Mouse (Mus musculus): ENCODE results near the gene Cox19.

Cox19 gene

DNA sequence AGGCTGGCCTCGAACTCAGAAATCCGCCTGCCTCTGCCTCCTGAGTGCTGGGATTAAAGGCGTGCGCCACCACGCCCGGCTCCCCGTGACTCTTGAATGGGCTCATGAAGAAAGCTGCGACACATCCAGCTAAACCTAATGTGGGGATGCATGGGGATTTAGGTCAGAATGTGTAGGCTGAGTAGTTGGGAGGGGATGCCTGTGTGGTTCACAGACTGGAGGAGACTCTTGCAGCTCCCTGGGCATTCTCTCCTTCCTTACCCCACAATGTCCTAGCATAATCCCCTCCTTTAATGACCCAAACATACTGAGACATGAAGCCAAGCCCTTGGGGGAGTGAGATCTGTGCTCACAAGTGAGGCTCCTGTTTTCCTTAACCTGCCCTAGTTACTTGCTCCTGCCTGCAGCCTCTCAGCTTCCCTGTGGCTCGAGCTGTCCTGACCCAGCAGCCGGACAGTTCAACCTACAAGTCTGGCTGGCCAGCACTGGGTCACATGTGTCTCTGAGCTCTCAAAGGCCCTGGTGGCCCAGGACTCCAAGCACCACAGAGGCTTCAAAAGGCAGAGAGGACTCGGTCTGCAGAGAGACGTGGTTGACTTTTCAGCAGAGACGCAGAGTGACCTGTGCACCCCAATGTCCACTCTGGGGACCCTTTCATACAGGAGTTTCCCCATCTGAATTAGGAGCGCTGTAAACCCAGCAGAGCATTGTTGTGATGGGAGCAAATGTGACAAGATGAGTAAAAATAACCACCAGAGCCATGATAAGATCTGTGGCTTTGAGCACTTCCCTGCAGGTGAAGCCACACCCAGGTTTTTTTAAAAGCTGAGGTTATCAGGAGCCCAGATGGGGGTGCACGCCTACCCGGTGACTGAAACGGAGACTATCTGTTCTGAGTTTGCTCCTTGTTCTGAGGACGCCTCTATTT is 30.6 kb upstream of the Cox19 start:
- peak in 1 of 2 experiments; percentile 55 for DNase-seq (ENCODE audit: low spot score in 2 of 2)

DNA sequence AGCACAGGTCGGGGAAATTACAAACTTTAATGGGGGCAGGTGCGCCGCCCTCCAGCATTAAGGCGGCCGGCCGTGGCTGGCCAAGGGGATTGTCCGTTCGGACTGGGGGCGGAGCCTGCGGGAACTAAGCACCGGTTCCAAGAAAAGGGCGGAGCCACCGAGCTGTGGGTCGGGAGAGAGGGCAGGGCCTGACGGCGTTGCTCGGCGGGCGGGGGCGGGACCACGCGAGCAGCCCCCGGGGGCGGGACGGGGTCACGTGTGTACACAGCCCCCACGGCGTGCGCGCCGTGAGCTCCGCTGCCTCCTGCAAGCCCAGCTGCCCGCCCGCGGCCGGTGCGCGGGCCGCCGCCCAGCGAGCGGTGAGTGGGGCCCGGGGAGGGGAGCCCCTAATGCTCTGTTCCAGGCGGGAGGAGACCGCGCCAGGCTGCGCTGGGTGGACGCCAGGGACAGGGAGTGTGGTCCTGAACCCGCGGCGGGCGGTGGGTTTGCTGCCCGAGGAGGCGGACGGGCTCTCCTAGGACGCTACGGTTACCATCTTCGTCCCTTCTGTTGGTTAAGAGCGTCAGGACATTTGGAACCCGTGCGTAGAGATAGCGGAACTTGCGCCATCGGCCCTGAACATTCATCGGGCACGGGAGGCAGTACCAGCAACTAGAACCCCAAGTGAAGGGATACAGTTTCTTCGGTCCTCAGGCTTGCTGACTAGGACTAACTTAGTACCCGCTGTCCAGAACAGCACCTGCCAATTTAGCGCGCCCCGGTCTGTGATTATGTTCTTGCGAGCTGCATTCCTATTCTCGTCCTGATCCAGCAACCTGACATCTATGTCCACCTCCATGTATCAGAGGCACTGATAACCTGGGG is 29.4 kb upstream of the Cox19 start:
- DNase-seq (ENCODE audit: low spot score in 2 of 2) = peak; percentile 89 to 90

DNA sequence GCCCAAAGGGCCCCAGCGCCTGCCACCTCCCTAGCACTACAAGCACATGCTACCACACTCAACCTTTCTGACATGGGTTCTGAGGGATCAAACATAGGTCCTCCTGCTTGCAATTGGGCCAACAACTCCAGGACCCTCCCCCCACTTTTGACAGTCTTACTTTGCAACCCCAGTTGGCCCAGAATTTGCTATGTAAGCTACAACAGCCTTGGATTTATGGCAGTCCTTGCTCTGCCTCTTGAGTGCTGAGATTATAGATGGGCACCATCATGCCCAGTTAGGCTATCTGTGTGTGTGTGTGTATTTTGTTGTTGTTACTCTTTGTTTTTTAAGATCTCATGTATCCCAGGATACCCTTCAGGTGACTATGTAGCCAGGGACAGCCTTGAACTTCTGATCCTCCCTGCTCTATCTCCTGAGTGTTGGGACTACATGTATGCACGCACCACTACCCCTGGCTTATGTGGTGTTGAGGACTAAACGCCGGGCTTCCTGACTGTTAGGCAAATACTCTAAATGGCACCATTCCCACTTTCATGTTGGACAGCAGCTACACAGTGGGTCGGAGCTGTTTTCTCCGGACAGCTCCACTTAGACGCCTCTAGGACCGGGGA is 28.7 kb upstream of the Cox19 start:
- no peak for DNase-seq (ENCODE audit: low spot score in 2 of 2)

DNA sequence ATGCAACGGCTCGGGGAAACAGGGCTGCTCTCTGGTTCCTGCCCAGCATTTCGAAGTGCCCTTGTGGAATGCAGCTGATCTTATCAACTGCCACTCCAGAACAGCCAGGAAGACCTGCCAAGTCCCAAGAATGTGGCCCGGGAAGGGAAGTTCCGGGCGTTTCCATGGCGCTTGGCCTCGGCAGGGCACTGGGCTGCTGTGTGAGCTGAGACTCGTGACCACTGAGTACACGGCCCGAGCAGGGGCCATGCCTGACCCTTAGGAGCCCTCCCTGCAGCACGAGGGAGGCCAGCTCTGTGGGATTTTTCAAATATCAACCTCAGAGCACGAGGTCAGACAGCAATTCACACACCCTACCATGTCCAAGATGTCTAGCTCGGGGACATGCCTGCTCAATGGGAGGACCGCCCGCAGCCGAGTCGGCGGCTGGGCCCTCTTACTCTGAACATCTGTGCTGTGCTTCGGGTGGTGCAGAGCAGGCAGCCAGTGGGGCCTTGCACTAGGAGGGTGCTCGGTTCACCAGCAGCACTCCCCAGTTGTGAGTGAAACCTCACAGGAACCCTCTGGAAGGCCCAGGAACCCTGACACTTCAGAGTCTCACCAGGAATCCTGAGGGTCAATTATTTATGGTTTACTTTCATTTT is 27.9 kb upstream of the Cox19 start:
- no peak for DNase-seq (ENCODE audit: low spot score in 2 of 2)

DNA sequence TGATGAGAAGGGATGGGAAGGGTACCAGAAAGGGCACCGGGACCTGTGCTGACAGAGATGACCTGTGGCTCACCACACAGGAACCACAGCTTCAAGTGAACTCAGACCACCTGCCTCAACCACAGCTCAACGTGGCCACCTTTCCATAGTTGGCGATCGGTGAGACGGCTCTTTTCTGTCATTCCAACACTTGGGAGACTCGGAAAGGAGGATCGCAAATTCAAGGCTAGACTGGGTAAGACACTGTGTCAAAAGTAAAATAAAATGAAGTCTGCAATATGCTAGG is 27.0 kb upstream of the Cox19 start:
- no peak for DNase-seq (ENCODE audit: low spot score in 2 of 2)

DNA sequence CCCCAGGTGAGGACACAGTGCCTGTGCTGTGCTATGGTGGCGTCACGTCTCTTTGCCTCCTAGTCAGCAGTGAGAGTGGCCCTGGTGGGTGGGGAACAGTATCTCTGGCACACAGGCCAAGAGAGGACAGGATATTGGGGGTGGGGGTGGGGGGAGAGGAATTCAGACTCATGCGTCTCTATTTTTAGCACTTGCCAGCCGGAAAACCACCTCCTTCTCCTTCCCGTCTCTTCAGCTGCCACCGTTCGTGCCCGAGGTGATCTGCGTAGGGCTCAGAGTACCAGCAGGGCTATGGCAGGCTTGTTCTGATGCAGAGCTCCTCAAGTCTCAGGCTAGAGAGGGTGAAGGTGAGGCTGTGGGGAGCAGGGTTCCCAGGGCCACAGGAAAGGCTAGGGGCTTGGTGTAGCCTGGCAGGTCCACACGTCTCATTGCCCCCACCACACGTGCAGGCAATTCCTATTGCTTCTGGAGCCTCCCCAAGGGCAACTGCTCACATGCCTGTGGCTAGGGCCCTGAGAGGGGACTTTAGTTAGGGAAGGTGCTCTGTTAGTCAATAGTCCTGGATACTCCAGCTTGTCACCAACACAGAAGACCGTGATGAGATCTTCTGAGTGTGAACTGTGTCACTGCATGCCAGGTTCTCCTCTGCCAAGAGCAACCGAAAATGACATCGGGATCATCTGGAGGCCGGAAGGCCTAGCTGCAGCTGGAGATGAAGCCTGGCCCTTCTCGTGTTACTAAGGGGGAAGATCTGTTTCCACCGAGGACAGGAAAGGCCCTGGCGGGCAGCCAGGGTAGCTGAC is 26.5 kb upstream of the Cox19 start, which contains the start of gene Gpr146:
Gpr146 (plus strand) TSS at position 230 of the 803 bp plus-strand sequence.
- no peak for DNase-seq (ENCODE audit: low spot score in 2 of 2)

DNA sequence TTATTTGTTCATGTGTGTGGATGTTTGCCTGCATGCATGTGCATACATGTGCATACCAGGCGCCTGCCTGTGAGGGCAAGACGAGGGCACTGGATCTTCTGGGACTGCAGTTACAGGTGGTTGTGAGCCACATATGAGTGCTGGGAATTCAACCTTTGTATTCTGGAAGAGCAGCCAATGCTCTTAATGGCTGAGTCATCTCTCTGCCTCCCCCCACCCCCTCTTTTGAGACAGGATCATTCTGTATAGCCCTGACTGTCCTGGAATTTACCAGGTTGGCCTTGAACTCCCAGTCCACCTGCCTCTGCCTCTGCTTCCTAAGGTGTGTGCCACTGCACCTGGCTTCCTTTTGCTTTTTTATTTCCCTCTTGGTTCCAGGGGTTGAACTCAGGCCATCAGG is 23.6 kb upstream of the Cox19 start:
- DNase-seq (ENCODE audit: low spot score in 2 of 2) = no peak

DNA sequence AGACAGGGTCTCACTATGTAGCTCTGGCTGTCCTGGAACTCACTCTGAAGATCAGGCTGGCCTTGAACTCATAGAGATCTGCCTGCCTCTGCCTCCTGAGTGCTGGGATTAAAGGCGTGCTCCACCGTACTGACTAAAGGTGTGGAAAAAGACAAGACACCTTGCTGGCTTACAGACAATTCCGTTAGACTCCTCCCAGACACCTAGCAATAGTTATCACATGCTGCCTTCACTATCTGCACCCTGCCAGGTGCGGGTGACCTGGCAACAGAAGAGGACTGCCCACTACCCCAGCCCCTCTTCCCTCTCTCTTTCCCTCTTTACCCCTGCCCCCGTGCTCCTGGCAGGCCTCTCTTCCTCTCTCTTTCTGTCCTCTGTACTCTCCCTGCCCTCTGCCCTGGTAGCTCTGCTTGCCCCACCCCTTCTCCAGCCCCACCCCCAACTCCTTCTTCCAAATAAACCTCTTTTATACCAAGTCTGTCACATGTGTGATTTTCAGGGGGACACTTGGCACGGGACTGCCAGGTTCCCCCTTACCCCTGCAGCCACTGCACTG is 22.7 kb upstream of the Cox19 start:
- no peak for DNase-seq (ENCODE audit: low spot score in 2 of 2)

DNA sequence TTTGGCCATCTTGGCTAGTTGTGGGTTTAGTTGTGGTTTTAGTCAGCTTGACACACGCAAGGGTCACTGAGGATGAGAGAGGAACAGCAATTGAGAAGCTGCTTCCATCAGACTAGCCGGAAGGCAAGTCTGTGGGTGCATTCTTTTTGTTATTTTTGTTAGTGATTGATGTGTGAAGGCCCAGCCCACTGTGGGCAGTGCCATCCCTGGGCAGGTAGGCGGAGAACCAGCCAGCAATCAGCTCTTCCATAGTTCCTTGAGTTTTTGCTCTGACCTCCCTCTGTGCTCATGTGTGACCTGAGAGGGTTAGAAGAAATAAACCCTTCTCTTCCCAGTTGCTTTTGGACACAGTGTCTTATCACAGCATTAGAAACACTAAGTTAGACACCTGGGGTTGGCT is 21.9 kb upstream of the Cox19 start:
- no peak for DNase-seq (ENCODE audit: low spot score in 2 of 2)

DNA sequence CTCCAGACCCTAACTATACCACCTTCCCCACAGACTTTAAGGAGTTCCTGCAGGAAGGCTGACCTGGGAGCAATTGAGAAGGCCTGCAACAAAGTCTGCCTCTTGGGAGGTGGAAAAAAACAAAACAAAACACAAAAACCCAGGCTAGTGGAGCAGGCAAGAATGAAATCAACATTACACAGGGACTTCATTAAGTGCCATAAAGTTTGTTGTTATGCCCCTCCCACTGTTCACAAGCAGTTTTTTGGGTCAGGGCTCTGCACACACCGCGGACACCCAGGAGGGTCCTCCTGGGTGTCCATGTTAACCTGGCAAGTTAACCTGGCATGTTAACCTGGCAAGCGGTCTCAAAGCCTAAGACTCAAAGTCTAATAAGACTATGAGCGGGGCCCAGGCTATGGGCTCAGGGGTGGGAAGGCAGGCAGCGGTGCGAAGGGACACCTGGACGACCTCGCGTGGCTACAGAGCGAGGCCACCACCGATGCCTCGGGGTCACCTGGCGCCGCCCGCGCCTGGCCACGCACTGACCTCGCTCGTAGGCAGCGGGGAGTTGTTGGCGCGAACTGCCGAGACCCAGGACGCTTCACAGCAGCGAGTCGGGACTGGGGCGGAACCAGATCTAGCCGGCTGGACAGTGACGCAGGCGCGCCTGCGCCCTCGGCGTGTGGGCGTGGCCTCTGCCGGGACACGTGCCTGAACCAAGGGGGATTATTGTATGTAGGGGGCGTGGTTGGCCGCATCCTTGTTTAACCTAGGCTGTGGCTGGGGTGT is 20.6 kb upstream of the Cox19 start:
- peak; percentile 86 to 91 for DNase-seq (ENCODE audit: low spot score in 2 of 2)

DNA sequence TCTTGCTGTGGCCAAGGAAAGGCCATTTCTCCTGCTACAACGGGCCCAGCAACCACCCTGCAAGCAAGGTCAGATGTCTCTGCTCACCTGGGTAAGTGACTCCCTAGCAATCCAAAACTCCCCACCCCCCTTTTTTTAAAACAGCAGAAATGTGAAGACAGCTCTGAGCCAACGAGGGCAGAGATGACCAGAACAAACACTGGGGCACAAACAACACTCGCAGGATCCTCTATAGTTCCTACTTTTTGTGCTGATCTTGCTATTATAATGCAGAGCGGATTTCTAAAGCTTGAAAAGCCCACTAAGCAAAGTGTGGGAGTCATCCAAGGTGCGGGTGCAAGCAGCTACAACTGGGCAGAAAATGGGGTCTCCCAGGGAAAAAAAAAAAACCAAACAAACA is 19.9 kb upstream of the Cox19 start:
- DNase-seq (ENCODE audit: low spot score in 2 of 2) = no peak

DNA sequence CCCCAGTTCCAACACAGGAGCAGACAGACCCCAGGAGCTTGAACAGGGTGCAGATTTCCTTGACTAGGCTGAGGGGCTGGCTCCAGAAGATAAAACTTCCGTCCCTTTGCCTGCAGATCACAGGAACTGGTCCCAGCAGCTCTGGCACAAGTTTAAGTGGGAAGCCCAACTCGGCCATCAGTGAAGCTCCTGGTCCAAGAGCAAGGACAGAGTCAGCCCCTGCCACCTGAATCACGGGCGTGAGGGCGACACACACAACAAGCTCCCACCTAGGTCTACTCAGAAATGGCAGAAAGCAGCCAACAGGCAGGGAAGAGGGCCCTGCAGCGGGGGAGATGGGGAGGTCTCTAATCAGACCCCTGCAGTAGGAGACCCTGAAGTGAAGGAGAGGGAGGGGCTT is 19.1 kb upstream of the Cox19 start:
- no peak for DNase-seq (ENCODE audit: low spot score in 2 of 2)

DNA sequence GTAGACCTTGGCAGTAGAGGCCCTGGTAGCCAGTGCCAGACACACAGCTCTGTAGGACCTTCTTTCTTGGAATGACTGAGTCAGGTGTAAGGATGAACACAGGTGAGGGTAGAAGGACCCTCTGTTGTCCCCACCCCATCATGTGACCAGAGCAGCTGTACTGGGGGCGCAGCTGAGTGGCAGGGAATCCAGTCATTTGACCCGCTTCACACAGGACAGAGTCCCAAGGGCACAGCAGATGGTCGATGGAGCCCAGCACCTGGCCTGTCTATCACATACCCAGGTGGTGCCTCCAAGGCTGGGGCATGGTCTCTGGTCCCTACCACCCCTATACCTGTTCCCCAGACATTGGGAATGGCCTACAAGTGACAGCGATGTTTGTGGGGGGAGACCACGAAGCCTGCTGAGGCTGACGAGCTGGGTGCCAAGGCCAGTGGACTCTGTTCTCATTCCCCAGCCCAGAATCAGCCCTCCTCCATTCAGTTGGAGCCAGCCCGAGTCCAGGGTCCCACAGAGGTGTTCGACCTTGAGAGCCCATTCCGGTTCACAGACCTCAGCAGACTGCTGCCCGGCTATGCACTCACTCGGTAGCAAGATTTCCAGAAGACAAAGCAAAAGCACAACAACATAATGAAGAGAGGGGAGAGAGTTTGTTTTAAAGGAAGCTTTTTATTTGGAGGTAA is 17.6 kb upstream of the Cox19 start:
- no peak for DNase-seq (ENCODE audit: low spot score in 2 of 2)

DNA sequence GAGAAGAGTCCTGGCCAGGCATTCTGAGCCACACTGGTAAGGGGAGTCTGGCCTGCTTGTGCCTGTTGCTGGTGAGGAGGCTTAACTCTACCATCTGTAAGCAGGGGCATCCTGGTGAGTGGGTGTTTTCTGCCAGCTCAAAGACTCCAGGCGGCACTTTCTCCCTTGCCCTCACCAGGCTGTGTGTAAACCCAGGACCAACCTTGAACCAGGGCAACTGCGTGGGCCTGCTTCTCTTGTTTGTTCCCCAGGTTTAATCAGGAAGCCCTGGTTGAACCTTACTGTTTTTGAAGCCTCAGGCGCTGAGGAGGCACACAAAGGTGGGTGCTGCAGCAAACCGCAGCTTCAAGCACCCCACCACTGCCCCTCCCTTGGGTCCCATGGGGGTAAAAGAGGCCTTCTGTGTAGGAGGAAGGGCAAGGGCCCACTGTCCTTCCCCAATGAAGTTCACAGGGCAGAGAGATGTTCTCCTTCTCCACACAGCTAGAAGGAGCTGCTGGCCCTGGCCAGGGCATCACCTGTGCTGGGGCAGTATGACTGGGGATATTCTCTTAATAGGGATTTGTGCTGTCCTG is 16.8 kb upstream of the Cox19 start:
- peak in 1 of 2 experiments; percentile 68 for DNase-seq (ENCODE audit: low spot score in 2 of 2)

DNA sequence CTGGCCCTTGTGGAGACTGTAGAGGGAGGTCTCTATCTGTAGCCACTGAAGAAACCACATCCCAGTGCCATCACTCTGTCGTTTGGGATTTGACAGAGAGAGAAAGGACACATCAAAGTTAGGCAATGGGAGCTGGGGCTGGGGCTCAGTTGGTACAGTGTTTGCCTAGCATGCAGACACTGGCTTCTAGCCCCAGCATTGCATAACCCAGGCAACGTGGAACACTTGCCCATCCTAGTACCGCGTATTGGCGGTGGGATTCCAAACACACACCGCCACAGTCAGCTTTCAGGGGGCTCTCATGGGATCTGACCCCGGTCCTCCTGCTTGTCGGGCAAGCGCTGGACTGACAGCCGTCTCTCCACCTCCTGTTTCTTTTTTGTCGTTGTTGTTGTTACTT is 15.3 kb upstream of the Cox19 start:
- DNase-seq (ENCODE audit: low spot score in 2 of 2) = no peak

DNA sequence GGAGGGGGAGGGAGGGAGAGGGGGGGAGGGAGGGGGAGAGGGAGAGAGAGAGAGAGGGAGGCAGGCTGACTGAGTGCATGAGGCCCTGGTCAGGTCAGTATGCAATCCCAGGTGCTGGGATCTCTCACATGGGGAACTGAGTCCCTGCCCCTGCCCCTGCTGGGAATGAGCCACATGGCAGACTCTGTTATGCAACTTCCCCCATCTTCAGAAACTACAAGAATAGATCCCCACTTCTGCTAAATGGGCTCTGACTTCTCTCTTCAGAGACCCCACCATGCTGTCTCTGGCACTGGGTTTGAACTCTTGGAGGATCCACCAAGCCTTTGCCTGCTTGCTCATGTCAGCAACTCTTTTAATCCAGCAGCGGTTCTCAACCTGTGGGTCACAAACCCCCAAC is 14.6 kb upstream of the Cox19 start:
- no peak for DNase-seq (ENCODE audit: low spot score in 2 of 2)

DNA sequence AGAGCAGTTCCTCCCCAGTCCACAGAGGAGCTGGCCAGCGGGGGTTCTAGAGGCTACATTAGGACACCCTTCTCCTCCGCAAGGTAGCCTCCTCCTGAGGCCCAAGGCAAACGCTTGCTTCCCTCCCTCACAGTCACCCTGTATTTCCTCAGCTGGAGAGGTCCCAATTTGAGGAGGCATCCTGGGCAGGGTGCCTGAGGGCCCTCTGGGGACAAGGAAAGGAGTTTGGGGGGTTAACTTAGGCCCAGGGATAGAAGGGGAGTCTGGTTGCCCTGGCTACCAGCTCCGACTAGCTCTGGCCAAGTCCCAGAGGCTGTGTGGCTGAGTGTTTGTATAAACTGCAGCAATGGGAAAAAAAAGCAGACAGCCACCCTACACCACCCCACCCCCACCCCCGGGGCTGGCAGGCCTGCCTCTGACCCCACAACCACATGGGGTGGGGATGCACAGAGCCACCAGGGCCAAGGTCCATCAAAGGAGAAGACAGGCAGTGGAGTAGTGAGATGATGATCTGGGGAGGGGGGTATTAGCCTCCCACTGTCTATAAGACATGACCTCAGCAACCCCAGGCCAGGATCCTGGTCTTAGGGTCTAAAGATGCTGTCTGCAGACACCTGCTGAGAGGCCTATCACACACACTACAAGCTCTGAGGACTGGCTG is 13.8 kb upstream of the Cox19 start:
- DNase-seq (ENCODE audit: low spot score in 2 of 2) = no peak

DNA sequence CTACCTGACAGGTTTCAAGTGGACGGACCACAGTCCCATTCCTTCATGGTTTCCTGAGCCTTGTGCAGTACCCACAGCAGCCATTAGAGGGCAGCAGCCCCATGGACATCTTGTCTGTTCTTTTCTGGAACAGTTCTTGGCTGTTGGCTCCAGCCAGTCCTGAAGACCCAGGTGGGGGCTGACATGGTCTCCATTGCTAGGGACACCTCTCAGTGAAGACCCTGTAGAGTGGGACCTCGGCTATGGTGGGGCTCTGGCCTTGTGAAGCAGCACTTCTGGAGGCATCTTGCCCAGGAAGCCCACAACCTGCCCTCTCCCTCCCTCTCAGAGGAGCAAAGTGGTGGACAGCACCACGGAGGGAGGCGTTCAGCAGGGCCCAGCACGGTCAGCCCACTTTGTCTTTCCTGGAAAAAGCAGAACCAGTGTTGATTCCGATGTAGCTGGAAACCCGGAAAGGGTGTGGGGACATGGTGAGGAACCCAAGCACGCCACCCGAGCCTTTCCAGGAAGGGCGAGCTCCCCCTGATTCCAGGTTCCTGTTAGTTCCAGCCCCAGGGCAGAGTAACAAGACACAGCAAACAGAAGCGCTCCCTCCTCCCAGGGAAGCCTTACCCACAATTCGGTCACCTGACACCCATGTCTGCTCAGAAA is 13.2 kb upstream of the Cox19 start:
- peak; percentile 81 to 89 for DNase-seq (ENCODE audit: low spot score in 2 of 2)

All from spleen, postnatal 14 days (tissue).